Mouse (Mus musculus) monocyte, adult 2 months (primary cell): ENCODE data around the gene N4bp2l2.
A peak's percentile ranks its signal among the peaks of the same experiment; 100 is the strongest.
"Not testable (repeated sequence)": the region's sequence is repeated elsewhere in the genome, so short reads cannot be mapped to it uniquely, and the experiment has no call there.

Experiments
- DNase-seq, 2 experiments: peaks; one replicate each; pipeline ENCODE4 v3.0.0; 2022; ENCODE audit warnings: low spot score in 2 of 2, low read depth in 1 of 2

Gene N4bp2l2

GRCm38 (mm10) chr5:150666133-150666739 lies at the start of gene N4bp2l2:
TSS of gene N4bp2l2 (minus strand) at chr5:150666183.
- DNase-seq: not testable (repeated sequence)

GRCm38 (mm10) chr5:150713431-150713830 lies 47.4 kb upstream of the N4bp2l2 start:
- DNase-seq: no peak

GRCm38 (mm10) chr5:150711503-150711902 lies 45.5 kb upstream of the N4bp2l2 start:
- DNase-seq: no peak

- DNase-seq: not testable (repeated sequence)
These were observed 41.2 kb upstream of the N4bp2l2 start for GRCm38 (mm10) chr5:150707181-150707580.

- DNase-seq: not testable (repeated sequence)
These were observed 40.7 kb upstream of the N4bp2l2 start for GRCm38 (mm10) chr5:150706651-150707050.

GRCm38 (mm10) chr5:150702714-150703113 lies 36.7 kb upstream of the N4bp2l2 start:
- DNase-seq: no peak

- DNase-seq: no peak
These were observed 27.3 kb upstream of the N4bp2l2 start for GRCm38 (mm10) chr5:150693277-150693676.

GRCm38 (mm10) chr5:150690685-150691084 lies 24.7 kb upstream of the N4bp2l2 start:
- no peak for DNase-seq

GRCm38 (mm10) chr5:150682862-150683261 lies 16.9 kb upstream of the N4bp2l2 start:
- not testable (repeated sequence) for DNase-seq

- DNase-seq: no peak
These were observed 8.9 kb upstream of the N4bp2l2 start for GRCm38 (mm10) chr5:150674866-150675265.

GRCm38 (mm10) chr5:150673880-150674621 lies 8.1 kb upstream of the N4bp2l2 start:
- no peak for DNase-seq

GRCm38 (mm10) chr5:150673153-150673835 lies 7.3 kb upstream of the N4bp2l2 start, which contains the start of gene Pds5b:
TSS of gene Pds5b (plus strand) at chr5:150673739.
- peak; percentile 80 to 89 for DNase-seq

GRCm38 (mm10) chr5:150672343-150672742 lies 6.4 kb upstream of the N4bp2l2 start:
- DNase-seq: no peak

GRCm38 (mm10) chr5:150668731-150669130 lies 2.7 kb upstream of the N4bp2l2 start:
- DNase-seq: no peak

GRCm38 (mm10) chr5:150665132-150665954 lies 640 bp downstream of the N4bp2l2 start:
- DNase-seq: peak; percentile 89 to 90

- no peak for DNase-seq
These were observed 1.2 kb downstream of the N4bp2l2 start for GRCm38 (mm10) chr5:150664794-150665131.

- not testable (repeated sequence) for DNase-seq
These were observed 2.1 kb downstream of the N4bp2l2 start for GRCm38 (mm10) chr5:150663926-150664325.

- not testable (repeated sequence) for DNase-seq
These were observed 5.7 kb downstream of the N4bp2l2 start for GRCm38 (mm10) chr5:150660296-150660695.

- not testable (repeated sequence) for DNase-seq
These were observed 6.6 kb downstream of the N4bp2l2 start for GRCm38 (mm10) chr5:150659425-150659824.

GRCm38 (mm10) chr5:150654548-150654947 lies 11.4 kb downstream of the N4bp2l2 start:
- DNase-seq: no peak

GRCm38 (mm10) chr5:150652578-150652977 lies 13.4 kb downstream of the N4bp2l2 start:
- DNase-seq: no peak
